In the genomic region with DNA sequence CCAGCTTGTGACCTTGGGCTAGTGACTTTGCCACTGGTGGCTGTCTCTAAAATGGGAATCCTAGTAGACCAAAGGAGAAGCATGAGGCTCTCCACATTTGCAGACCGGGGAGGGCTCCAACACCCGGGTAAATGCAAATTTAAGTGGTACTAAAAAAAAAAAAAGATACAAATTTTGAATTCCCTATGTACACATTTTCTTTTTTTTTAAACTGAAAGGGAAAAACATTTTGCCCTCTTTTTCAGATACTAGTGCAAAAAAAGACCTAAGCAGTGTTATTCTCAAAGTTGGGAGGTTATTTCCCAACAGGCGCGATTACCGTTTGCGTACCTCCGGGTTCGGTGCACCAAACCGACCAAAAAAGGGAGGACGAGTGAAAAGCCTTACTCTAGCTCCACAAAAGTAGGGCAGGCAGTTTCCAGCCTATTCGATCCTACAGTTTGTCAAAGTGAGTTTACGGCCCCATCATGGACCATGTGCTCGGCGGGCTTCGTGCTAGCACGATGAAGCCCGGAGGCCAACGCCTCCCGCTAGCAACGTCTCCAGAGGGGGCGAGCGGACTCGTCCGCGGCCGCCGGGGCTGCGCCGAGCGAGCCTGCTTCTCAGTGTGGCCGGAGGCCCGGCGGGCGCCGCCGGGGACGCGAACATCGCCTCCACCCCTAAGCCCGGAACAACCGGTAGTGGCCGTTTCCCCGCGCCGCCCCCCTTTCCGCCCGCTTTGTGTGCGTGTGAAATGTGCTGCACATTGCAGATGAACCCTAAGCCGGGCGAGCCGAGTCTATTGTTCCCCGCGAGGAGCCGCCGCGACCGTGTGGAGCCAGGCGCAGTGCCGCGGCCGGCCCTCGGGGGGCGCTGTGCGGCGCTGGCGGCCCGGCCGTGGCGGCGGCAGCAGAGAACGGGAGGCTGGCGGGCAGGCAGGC, we compare ENCODE assay signal across 8 mouse cellular contexts. TPM values are rescaled to one million over a fixed set of nuclear protein-coding genes. Genes with fewer than 3 reads are reported as not detected.
A peak's percentile ranks its signal among the peaks of the same experiment; 100 is the strongest.
DNase-seq lines count a peak whose midpoint lies in the region; ATAC-seq and TF ChIP-seq lines count a peak whose summit lies in the region.

No protein-coding gene starts in this region.

- WGBS in hindbrain, embryonic 16.5 days, result under 1% methylated on average over 72 of the region's 72 CpGs
- under 1% methylated on average over 71 of the region's 72 CpGs for WGBS in macrophage (ENCODE audit: missing documents)

- ATAC-seq in hindbrain, embryonic 16.5 days, result peak; percentile 88

- peaks cover 65% of the 10 kb centered on the region for H3K79me2 ChIP-seq in macrophage (ENCODE audit: inconsistent target)

- H3K27me3 ChIP-seq in hindbrain, embryonic 16.5 days (replicated peaks; ENCODE audit: control insufficient read depth, insufficient read depth, low read length), result no peaks in the 10 kb centered on the region

- no peaks in the 10 kb centered on the region for H3K9me3 ChIP-seq in hindbrain, embryonic 16.5 days (ENCODE audit: control insufficient read depth, low read length)

- TF ChIP-seq CTCF in left cerebral cortex, adult 2 months (IDR thresholded peaks at IDR 0.05), result peak; percentile 79

- no peaks in the 10 kb centered on the region for H3K36me3 ChIP-seq in hindbrain, embryonic 16.5 days (ENCODE audit: control insufficient read depth, insufficient read depth, low read length)
- no peaks in the 10 kb centered on the region; the same call in 1 of the 2 replicates for H3K36me3 ChIP-seq in macrophage (ENCODE audit: inconsistent target)

- H3K4me3 ChIP-seq in hindbrain, embryonic 16.5 days (ENCODE audit: low read length), result peak overlapping the region; percentile 80
- H3K4me3 ChIP-seq in left cerebral cortex, adult 2 months, result peak overlapping the region; percentile 84
- peak overlapping the region; percentile 43 for H3K4me3 ChIP-seq in macrophage (ENCODE audit: inconsistent target)

- peak overlapping the region; percentile 100 for H3K9ac ChIP-seq in hindbrain, embryonic 16.5 days (ENCODE audit: low read depth, low read length)

- H3K27ac ChIP-seq in hindbrain, embryonic 16.5 days (ENCODE audit: low read depth, low read length), result peak overlapping the region; percentile 100
- peak overlapping the region; percentile 96 for H3K27ac ChIP-seq in left cerebral cortex, adult 2 months
- H3K27ac ChIP-seq in macrophage, result peak overlapping the region; percentile 77

- DNase-seq in T-cell, adult 2 months (ENCODE audit: low spot score), result peak; percentile 91
- peak; percentile 86 to 95 for DNase-seq in cerebellum, postnatal 4 days (ENCODE audit: low spot score in 2 of 2)
- DNase-seq in gastrocnemius, adult 18-20 months (ENCODE audit: low spot score), result peak; percentile 94
- peak; percentile 92 to 94 for DNase-seq in left cerebral cortex, adult 2 months (ENCODE audit: extremely low spot score in 1 of 2, low spot score in 2 of 2)
- DNase-seq in retina, postnatal 7 days (ENCODE audit: low read depth, low spot score), result peak; percentile 88
- DNase-seq in urinary bladder, adult 18-20 months (ENCODE audit: low spot score in 2 of 2), result peak; percentile 94

- intact Hi-C loops in left cerebral cortex, adult 2 months (cut with DNase I), result loop anchor here (2.0 to 5.0 kb wide), 3 partner anchors 175 to 524 kb away; a partner anchor contains a TSS

- H3K4me2 ChIP-seq in hindbrain, embryonic 16.5 days (ENCODE audit: low read length), result peak overlapping the region; percentile 74

- H3K4me1 ChIP-seq in hindbrain, embryonic 16.5 days (ENCODE audit: control insufficient read depth, insufficient read depth, low read depth, low read length), result peaks cover 22% of the 10 kb centered on the region

RNA-seq across cellular contexts. Expression of a gene that starts 1.0 kb away (rescaled TPM):
- 10 to 100 TPM; 10.5 to 12.0 TPM for total RNA-seq in gastrocnemius, adult 18-20 months (2021)
- 15.0 and 17.5 TPM in 2 replicates for polyA plus RNA-seq in hindbrain, embryonic 16.5 days (2015; fragmentation: Nextera tagmentation; extraction: Ambion mirVana)
- total RNA-seq in left cerebral cortex, adult 2 months (2021), result 10 to 100 TPM; 30.3 to 35.3 TPM
- 100 to 1,000 TPM in 9 of 26 experiments, 10 to 100 TPM in 17; 38.6 to 153 (median 91.7) TPM for total RNA-seq in macrophage (2018; cell fraction: chromatin; rRNA removed)
- 10 to 100 TPM in 23 of 26 experiments, 1 to 10 TPM in 3; 7.4 to 26.9 (median 16.3) TPM for total RNA-seq in macrophage (2018; cell fraction: cytosol; rRNA removed)
- total RNA-seq in macrophage (2018; cell fraction: nucleus; rRNA removed), result 100 to 1,000 TPM in 1 of 26 experiments, 10 to 100 TPM in 25; 26.3 to 140 (median 56.9) TPM
- polyA plus RNA-seq in macrophage (2018), result 11.8 to 14.0 TPM (median 12.7 TPM) in 3 replicates

Comparison
In these comparisons a context has a peak if more than half of its experiments do, and no peak if none do; other contexts are left out.
1. Peak in every context shown above with its lines: DNase-seq, ATAC-seq, H3K4me3 ChIP-seq and H3K27ac ChIP-seq.